13 mouse cellular contexts compared by ENCODE assay signal in genomic region chr16:23967301-23967700, GRCm38 (mm10). TPM values are rescaled to one million over a fixed set of nuclear protein-coding genes. Genes with fewer than 3 reads are reported as not detected.
A peak's percentile ranks its signal among the peaks of the same experiment; 100 is the strongest.
DNase-seq lines count a peak whose midpoint lies in the region; ATAC-seq and TF ChIP-seq lines count a peak whose summit lies in the region.
"Had no signal": no experiment of that assay in that cellular context is flagged by ENCODE, and none has a peak within 500 bp of the region (broad histone marks: within the 10 kb centered on the region; RNA-seq: fewer than 3 reads in every experiment).

No protein-coding gene starts in this region.

- H3K9me3 ChIP-seq in hindbrain, postnatal 0 days (ENCODE audit: low read length), result no peaks in the 10 kb centered on the region
- H3K9me3 ChIP-seq in hindbrain, embryonic 13.5 days, result no peaks in the 10 kb centered on the region; the same call in 1 of the 2 replicates
- no peaks in the 10 kb centered on the region for H3K9me3 ChIP-seq in forebrain, embryonic 13.5 days (replicated peaks)
- no peaks in the 10 kb centered on the region for H3K9me3 ChIP-seq in kidney, embryonic 16.5 days (ENCODE audit: low read length)
- H3K9me3 ChIP-seq: liver, embryonic 15.5 days; neural tube, embryonic 13.5 days had no signal

- DNase-seq in hindbrain, postnatal 0 days (ENCODE audit: low spot score), result no peak
- peak; percentile 48 for DNase-seq in 416B (ENCODE audit: low read depth)
- DNase-seq in NIH3T3 (ENCODE audit: low read depth), result peak; percentile 22
- peak; percentile 56 for DNase-seq in lung, postnatal 25 days (ENCODE audit: low spot score)
- no peak for DNase-seq in retina, postnatal 1 day
- DNase-seq: cerebellum, adult 9-11 months; heart, postnatal 10 days had no signal

- no peak for ATAC-seq in hindbrain, postnatal 0 days
- no peak for ATAC-seq in hindbrain, embryonic 13.5 days (ENCODE audit: low FRiP score)
- ATAC-seq in forebrain, embryonic 13.5 days, result no peak
- no peak for ATAC-seq in kidney, embryonic 16.5 days (ENCODE audit: low FRiP score, low TSS enrichment)

- TF ChIP-seq CTCF in hindbrain, postnatal 0 days (IDR thresholded peaks at IDR 0.05; ENCODE audit: low read depth), result peak; percentile 46

- no peak overlapping the region for H3K9ac ChIP-seq in hindbrain, postnatal 0 days (replicated peaks; ENCODE audit: low read length)
- H3K9ac ChIP-seq in hindbrain, embryonic 13.5 days, result no peak overlapping the region
- H3K9ac ChIP-seq in forebrain, embryonic 13.5 days, result no peak overlapping the region
- no peak overlapping the region for H3K9ac ChIP-seq in kidney, embryonic 16.5 days (replicated peaks; ENCODE audit: low read length)
- H3K9ac ChIP-seq: liver, embryonic 15.5 days; neural tube, embryonic 13.5 days had no signal

- H3K27me3 ChIP-seq in hindbrain, postnatal 0 days (ENCODE audit: insufficient read depth, low read length), result no peaks in the 10 kb centered on the region
- H3K27me3 ChIP-seq in hindbrain, embryonic 13.5 days, result no peaks in the 10 kb centered on the region
- H3K27me3 ChIP-seq in forebrain, embryonic 13.5 days, result no peaks in the 10 kb centered on the region
- H3K27me3 ChIP-seq in kidney, embryonic 16.5 days (ENCODE audit: insufficient read depth, low read length), result no peaks in the 10 kb centered on the region
- H3K27me3 ChIP-seq: liver, embryonic 15.5 days; neural tube, embryonic 13.5 days had no signal

- 86% methylated on average over 7 of the region's 7 CpGs for WGBS in hindbrain, postnatal 0 days
- 83% methylated on average over 7 of the region's 7 CpGs for WGBS in hindbrain, embryonic 13.5 days
- 87% methylated on average over 7 of the region's 7 CpGs for WGBS in forebrain, embryonic 13.5 days
- WGBS in kidney, embryonic 16.5 days, result 89% methylated on average over 7 of the region's 7 CpGs

- 0 out of 2 replicates have a peak, but pooled peaks cover 3% of the 10 kb centered on the region for H3K4me1 ChIP-seq in hindbrain, postnatal 0 days (ENCODE audit: insufficient read depth, low read length)
- peaks cover 6% of the 10 kb centered on the region for H3K4me1 ChIP-seq in hindbrain, embryonic 13.5 days (replicated peaks)
- H3K4me1 ChIP-seq in forebrain, embryonic 13.5 days, result peaks cover 10% of the 10 kb centered on the region
- 0 out of 2 replicates have a peak, but pooled peaks cover 5% of the 10 kb centered on the region for H3K4me1 ChIP-seq in kidney, embryonic 16.5 days (ENCODE audit: insufficient read depth, low read length)
- H3K4me1 ChIP-seq: liver, embryonic 15.5 days; neural tube, embryonic 13.5 days had no signal

- H3K27ac ChIP-seq in hindbrain, postnatal 0 days, result no peak overlapping the region
- no peak overlapping the region for H3K27ac ChIP-seq in hindbrain, embryonic 13.5 days
- H3K27ac ChIP-seq in forebrain, embryonic 13.5 days, result no peak overlapping the region
- no peak overlapping the region for H3K27ac ChIP-seq in kidney, embryonic 16.5 days (ENCODE audit: low read length)
- H3K27ac ChIP-seq: liver, embryonic 15.5 days; neural tube, embryonic 13.5 days had no signal

- no peak overlapping the region for H3K4me3 ChIP-seq in hindbrain, postnatal 0 days (ENCODE audit: low read length)
- H3K4me3 ChIP-seq in hindbrain, embryonic 13.5 days, result no peak overlapping the region
- H3K4me3 ChIP-seq in forebrain, embryonic 13.5 days, result no peak overlapping the region
- H3K4me3 ChIP-seq in kidney, embryonic 16.5 days (ENCODE audit: low read length), result no peak overlapping the region
- H3K4me3 ChIP-seq: liver, embryonic 15.5 days; neural tube, embryonic 13.5 days had no signal

- no peaks in the 10 kb centered on the region; the same call in 1 of the 2 replicates for H3K36me3 ChIP-seq in hindbrain, postnatal 0 days (ENCODE audit: insufficient read depth, low read length)
- H3K36me3 ChIP-seq in hindbrain, embryonic 13.5 days, result no peaks in the 10 kb centered on the region
- peaks cover 11% of the 10 kb centered on the region for H3K36me3 ChIP-seq in forebrain, embryonic 13.5 days (ENCODE audit: poor library complexity, severe bottlenecking)
- peaks cover 10% of the 10 kb centered on the region; the same call in 1 of the 2 replicates for H3K36me3 ChIP-seq in kidney, embryonic 16.5 days (ENCODE audit: insufficient read depth, low read length)

- no peak overlapping the region for H3K4me2 ChIP-seq in hindbrain, postnatal 0 days (ENCODE audit: low read depth, low read length)
- H3K4me2 ChIP-seq in hindbrain, embryonic 13.5 days, result no peak overlapping the region
- H3K4me2 ChIP-seq in forebrain, embryonic 13.5 days, result no peak overlapping the region
- no peak overlapping the region for H3K4me2 ChIP-seq in kidney, embryonic 16.5 days (replicated peaks; ENCODE audit: low read depth, low read length)
- H3K4me2 ChIP-seq: liver, embryonic 15.5 days; neural tube, embryonic 13.5 days had no signal

RNA-seq across cellular contexts. Expression of gene Gm37419, which starts 21.0 kb away (rescaled TPM):
- total RNA-seq in hindbrain, postnatal 0 days (2014; rRNA removed), result not detected in 2 replicates
- not detected in 2 replicates for polyA plus RNA-seq in hindbrain, postnatal 0 days (2015; fragmentation: Nextera tagmentation; extraction: Ambion mirVana)
- not detected in 2 replicates for polyA plus RNA-seq in hindbrain, embryonic 13.5 days (2015; fragmentation: Nextera tagmentation; extraction: Ambion mirVana)
- not detected in 2 replicates for polyA plus RNA-seq in forebrain, embryonic 13.5 days (2015; fragmentation: Nextera tagmentation; extraction: Ambion mirVana)
- polyA plus RNA-seq in kidney, embryonic 16.5 days (2015; fragmentation: Nextera tagmentation; extraction: Ambion mirVana), result not detected in 2 replicates
- total RNA-seq: heart, postnatal 10 days; layer of hippocampus, adult 18-20 months had no signal
- polyA plus RNA-seq: liver, embryonic 15.5 days; neural tube, embryonic 13.5 days had no signal

RNA-seq across cellular contexts. Expression of gene Bcl6, which starts 21.4 kb away (rescaled TPM):
- total RNA-seq in hindbrain, postnatal 0 days (2014; rRNA removed), result 1.8 and 4.6 TPM in 2 replicates
- polyA plus RNA-seq in hindbrain, postnatal 0 days (2015; fragmentation: Nextera tagmentation; extraction: Ambion mirVana), result 0.34 and 0.44 TPM in 2 replicates
- 0.22 and 0.32 TPM in 2 replicates for polyA plus RNA-seq in hindbrain, embryonic 13.5 days (2015; fragmentation: Nextera tagmentation; extraction: Ambion mirVana)
- 0.81 and 0.84 TPM in 2 replicates for polyA plus RNA-seq in forebrain, embryonic 13.5 days (2015; fragmentation: Nextera tagmentation; extraction: Ambion mirVana)
- 0.84 and 0.94 TPM in 2 replicates for polyA plus RNA-seq in kidney, embryonic 16.5 days (2015; fragmentation: Nextera tagmentation; extraction: Ambion mirVana)

RNA-seq across cellular contexts. Expression of gene Rtp2, which starts 35.1 kb away (rescaled TPM):
- total RNA-seq in hindbrain, postnatal 0 days (2014; rRNA removed), result not detected in 2 replicates
- 0.24 and 0.25 TPM in 2 replicates for polyA plus RNA-seq in hindbrain, postnatal 0 days (2015; fragmentation: Nextera tagmentation; extraction: Ambion mirVana)
- not detected in 2 replicates for polyA plus RNA-seq in hindbrain, embryonic 13.5 days (2015; fragmentation: Nextera tagmentation; extraction: Ambion mirVana)
- polyA plus RNA-seq in forebrain, embryonic 13.5 days (2015; fragmentation: Nextera tagmentation; extraction: Ambion mirVana), result not detected in 2 replicates
- not detected in 2 replicates for polyA plus RNA-seq in kidney, embryonic 16.5 days (2015; fragmentation: Nextera tagmentation; extraction: Ambion mirVana)
- total RNA-seq: heart, postnatal 10 days had no signal
- polyA plus RNA-seq: liver, embryonic 15.5 days; neural tube, embryonic 13.5 days had no signal

Comparison
In these comparisons a context has a peak if more than half of its experiments do, and no peak if none do; other contexts are left out.
1. DNase-seq: peak in 416B (single experiment), NIH3T3 (single experiment) and lung, postnatal 25 days (single experiment); none in hindbrain, postnatal 0 days (single experiment) and retina, postnatal 1 day (single experiment).